Mouse (Mus musculus) midbrain, embryonic 15.5 days (tissue): ENCODE results near the gene Rrm1. TPM values are rescaled to one million over a fixed set of nuclear protein-coding genes. Genes with fewer than 3 reads are reported as not detected.

Experiments used
- ATAC-seq: fragments of 200-750 bp; cut with Nextera tagmentation; replicated peaks from 2 replicates; pipeline ENCODE4 v1.8.0; 2017; ENCODE audit warnings: moderate TSS enrichment
- H3K27ac ChIP-seq: fragments of 300-500 bp; sonication (generic); 2 replicates; pipeline ENCODE4 v1.5.1; 2015; ENCODE audit warnings: mild to moderate bottlenecking, inconsistent platforms
- H3K27me3 ChIP-seq: fragments of 300-500 bp; sonication (generic); replicated peaks from 2 replicates; pipeline ENCODE4 v1.6.1; 2015; ENCODE audit warnings: inconsistent platforms
- H3K36me3 ChIP-seq: fragments of 300-500 bp; sonication (generic); replicated peaks from 2 replicates; pipeline ENCODE4 v1.6.1; 2015; ENCODE audit warnings: inconsistent platforms
- H3K4me1 ChIP-seq: fragments of 300-500 bp; sonication (generic); 2 replicates; pipeline ENCODE4 v1.6.1; 2015; ENCODE audit warnings: inconsistent platforms
- H3K4me2 ChIP-seq: fragments of 300-500 bp; sonication (generic); 2 replicates; pipeline ENCODE4 v1.6.1; 2015; ENCODE audit warnings: inconsistent platforms, mild to moderate bottlenecking, moderate library complexity
- H3K4me3 ChIP-seq: fragments of 300-500 bp; sonication (generic); 2 replicates; pipeline ENCODE4 v1.5.1; 2015; ENCODE audit warnings: mild to moderate bottlenecking, inconsistent platforms
- H3K9ac ChIP-seq: fragments of 300-500 bp; sonication (generic); 2 replicates; pipeline ENCODE4 v1.6.1; 2015; ENCODE audit warnings: mild to moderate bottlenecking, inconsistent platforms
- H3K9me3 ChIP-seq: fragments of 300-500 bp; sonication (generic); 2 replicates; pipeline ENCODE4 v1.6.1; 2016; ENCODE audit warnings: inconsistent platforms
- WGBS: fragments of 180-500 bp; shearing (Covaris S2); methylation state at CpG from one replicate; pipeline ENCODE4 v1.1.7; 2015; ENCODE audit warnings: mixed read lengths; 5-methylcytosine and 5-hydroxymethylcytosine counted together
- polyA plus RNA-seq: library from polyadenylated mRNA; unstranded; fragments of >200 nt; fragmentation: Nextera tagmentation; extraction: Ambion mirVana; gene quantifications from 2 replicates; pipeline ENCODE4 v1.2.1, GENCODE M21; 2015

Gene Rrm1
- polyA plus RNA-seq, 1 experiment from 2014 or later, result 44.7 TPM

DNA sequence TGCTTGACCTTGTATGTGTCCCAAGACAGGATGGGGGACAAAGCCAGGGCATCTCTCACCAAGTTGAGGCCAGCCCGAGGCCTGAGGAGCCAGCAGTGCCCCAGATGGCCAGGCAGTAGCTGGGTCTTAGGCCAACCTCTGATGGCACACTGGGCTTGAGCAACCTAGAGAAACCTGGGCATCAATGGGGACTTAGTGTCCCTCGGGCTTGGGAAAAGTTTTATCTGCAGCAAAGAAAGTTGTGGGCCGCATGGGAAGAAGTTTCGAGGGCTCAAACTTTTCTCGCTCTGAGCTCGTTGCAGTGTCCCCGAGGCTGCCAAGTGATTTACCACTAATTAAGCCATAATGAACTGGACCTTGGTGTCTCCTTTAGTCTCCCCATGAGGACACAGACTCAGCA, 68.2 kb downstream of the Rrm1 start:
- ATAC-seq, result no peak
- H3K4me2 ChIP-seq, result no peak overlapping the region
- no peak overlapping the region for H3K27ac ChIP-seq
- no peak overlapping the region for H3K9ac ChIP-seq
- peaks cover 6% of the 10 kb centered on the region; the same call in 1 of the 2 replicates for H3K4me1 ChIP-seq
- H3K9me3 ChIP-seq, result no peaks in the 10 kb centered on the region
- whole genome bisulfite sequencing, result 80% methylated on average over 7 of the region's 7 CpGs
- peaks cover 17% of the 10 kb centered on the region; the same call in 1 of the 2 replicates for H3K27me3 ChIP-seq
- H3K36me3 ChIP-seq, result no peaks in the 10 kb centered on the region
- H3K4me3 ChIP-seq, result no peak overlapping the region

GRCm38 (mm10) chr7:102511927-102512326, 70.4 kb downstream of the Rrm1 start:
- Histone ChIP-seq H3K27me3 (peaks cover 17% of the 10 kb centered on the region; the same call in 1 of the 2 replicates), H3K4me3 (no peak overlapping the region), H3K9ac (no peak overlapping the region), H3K27ac (no peak overlapping the region), H3K4me1 (peaks cover 8% of the 10 kb centered on the region), H3K9me3 (no peaks in the 10 kb centered on the region), H3K4me2 (no peak overlapping the region), H3K36me3 (no peaks in the 10 kb centered on the region)
- WGBS, result 91% methylated on average over 10 of the region's 10 CpGs
- ATAC-seq, result no peak

DNA sequence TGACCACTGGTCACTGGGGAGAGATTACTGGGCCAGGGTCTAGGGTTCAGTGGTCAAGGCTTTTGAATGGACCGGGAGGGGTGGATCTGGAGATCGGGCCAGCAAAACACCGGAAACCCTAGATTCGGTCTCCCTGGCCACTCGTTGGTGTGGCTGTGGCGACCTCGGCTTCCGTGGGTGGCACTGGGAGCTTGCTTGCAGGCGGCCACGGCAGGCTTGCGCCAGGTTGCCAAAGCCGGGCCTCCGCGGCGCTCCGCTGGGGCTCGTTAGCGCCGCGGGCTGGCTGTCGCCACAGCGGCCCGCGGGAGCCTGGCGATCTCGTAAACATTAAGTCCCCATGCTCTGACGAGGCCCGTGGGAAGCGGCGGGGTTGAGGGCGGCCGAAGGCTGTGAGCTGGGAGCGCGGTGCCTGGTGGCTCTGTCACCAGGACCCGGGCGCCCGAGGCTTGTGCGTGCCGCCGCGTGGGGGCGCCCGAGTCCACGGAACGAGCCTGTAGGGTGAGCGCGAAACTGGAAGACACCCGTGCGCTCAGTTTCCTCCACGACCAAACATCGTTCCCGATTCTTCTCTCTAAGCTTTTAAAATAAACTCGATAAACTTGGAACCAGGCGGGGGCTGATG, 71.4 kb downstream of the Rrm1 start:
- Histone ChIP-seq H3K27me3 (peaks cover 17% of the 10 kb centered on the region; the same call in 1 of the 2 replicates), H3K9me3 (no peaks in the 10 kb centered on the region), H3K4me2 (peak overlapping the region; percentile 96), H3K4me1 (peaks cover 8% of the 10 kb centered on the region), H3K36me3 (no peaks in the 10 kb centered on the region), H3K9ac (peak overlapping the region; percentile 85), H3K4me3 (peak overlapping the region; percentile 64), H3K27ac (0 out of 2 replicates have a peak overlapping the region, but pooled peaks have one; percentile 60)
- ATAC-seq, result peak; percentile 97
- 1% methylated on average over 54 of the region's 54 CpGs for WGBS

DNA sequence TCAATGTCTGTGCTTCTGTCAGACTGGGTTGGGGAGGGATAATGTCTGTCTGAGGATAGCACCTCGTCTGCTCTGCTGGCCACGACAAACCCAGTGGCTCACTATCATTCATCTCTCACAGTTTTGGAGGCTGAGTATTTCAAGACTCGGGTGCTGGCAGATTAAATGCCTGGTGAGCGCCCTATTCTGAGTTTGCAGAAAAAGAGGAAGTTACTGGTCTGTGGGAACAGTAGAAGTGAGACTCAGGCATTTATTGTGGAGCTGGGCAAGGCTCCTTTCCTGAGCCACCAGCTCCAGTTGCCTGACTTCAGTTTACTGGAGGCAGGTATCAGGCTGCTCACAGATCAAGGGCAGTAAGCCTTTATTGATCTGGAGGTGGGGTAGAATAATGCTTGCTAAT, 72.6 kb downstream of the Rrm1 start:
- H3K9me3 ChIP-seq, result no peaks in the 10 kb centered on the region
- H3K9ac ChIP-seq, result no peak overlapping the region
- ATAC-seq, result no peak
- no peaks in the 10 kb centered on the region for H3K36me3 ChIP-seq
- H3K4me2 ChIP-seq, result no peak overlapping the region
- peaks cover 17% of the 10 kb centered on the region; the same call in 1 of the 2 replicates for H3K27me3 ChIP-seq
- H3K4me3 ChIP-seq, result no peak overlapping the region
- WGBS, result 84% methylated on average over 4 of the region's 4 CpGs
- no peak overlapping the region for H3K27ac ChIP-seq
- H3K4me1 ChIP-seq, result peaks cover 8% of the 10 kb centered on the region

- no peak overlapping the region for H3K4me3 ChIP-seq
- no peak for ATAC-seq
- WGBS, result 69% methylated on average over 10 of the region's 10 CpGs
- H3K4me2 ChIP-seq, result no peak overlapping the region
- H3K9me3 ChIP-seq, result no peaks in the 10 kb centered on the region
- H3K36me3 ChIP-seq, result no peaks in the 10 kb centered on the region
- peaks cover 8% of the 10 kb centered on the region for H3K4me1 ChIP-seq
- no peak overlapping the region for H3K9ac ChIP-seq
- peaks cover 17% of the 10 kb centered on the region; the same call in 1 of the 2 replicates for H3K27me3 ChIP-seq
- no peak overlapping the region for H3K27ac ChIP-seq
Observed at GRCm38 (mm10) chr7:102516261-102517050, 75.0 kb downstream of the Rrm1 start.

GRCm38 (mm10) chr7:102517051-102517335, 75.5 kb downstream of the Rrm1 start:
- H3K4me1 ChIP-seq, result peaks cover 8% of the 10 kb centered on the region
- WGBS, result 66% methylated on average over 2 of the region's 2 CpGs
- no peak for ATAC-seq

More at GRCm38 (mm10) chr7:102517051-102517335, 75.5 kb downstream of the Rrm1 start:
- H3K27ac ChIP-seq, result no peak overlapping the region
- H3K36me3 ChIP-seq, result no peaks in the 10 kb centered on the region
- no peaks in the 10 kb centered on the region for H3K9me3 ChIP-seq
- no peak overlapping the region for H3K4me3 ChIP-seq
- no peak overlapping the region for H3K4me2 ChIP-seq
- peaks cover 16% of the 10 kb centered on the region; the same call in 1 of the 2 replicates for H3K27me3 ChIP-seq
- no peak overlapping the region for H3K9ac ChIP-seq

Other genes starting within 250 kb of the Rrm1 start
- gene Nup98, start 231.5 kb upstream of the Rrm1 start, polyA plus RNA-seq, result 19.6 and 21.5 TPM in 2 replicates
- 59.2 and 59.5 TPM in 2 replicates for gene Pgap2, start 231.5 kb upstream of the Rrm1 start, polyA plus RNA-seq
- gene Rhog, start 185.6 kb upstream of the Rrm1 start, polyA plus RNA-seq, result 15.1 and 16.1 TPM in 2 replicates
- gene Stim1, start 173.9 kb upstream of the Rrm1 start, polyA plus RNA-seq, result 12.6 and 13.1 TPM in 2 replicates
- 0.60 and 0.93 TPM in 2 replicates for gene Olfr543, start 40.0 kb downstream of the Rrm1 start, polyA plus RNA-seq
- 0.09 and 0.11 TPM in 2 replicates for gene Olfr544, start 46.6 kb downstream of the Rrm1 start, polyA plus RNA-seq
- 0.30 and 0.38 TPM in 2 replicates for gene Olfr545, start 57.9 kb downstream of the Rrm1 start, polyA plus RNA-seq
- gene Olfr547, start 93.1 kb downstream of the Rrm1 start, polyA plus RNA-seq, result not detected in 2 replicates
- gene Olfr548-ps1, start 99.2 kb downstream of the Rrm1 start, polyA plus RNA-seq, result not detected in 2 replicates
- gene Olfr549, start 108.2 kb downstream of the Rrm1 start, polyA plus RNA-seq, result not detected in 2 replicates
- 0.28 TPM in 1 of 2 replicates, not detected in the other for gene Trim21, start 123.8 kb downstream of the Rrm1 start, polyA plus RNA-seq
- not detected in 2 replicates for gene Olfr550, start 129.7 kb downstream of the Rrm1 start, polyA plus RNA-seq
- not detected in 2 replicates for gene Olfr551, start 150.2 kb downstream of the Rrm1 start, polyA plus RNA-seq
- not detected in 2 replicates for gene Olfr552, start 156.1 kb downstream of the Rrm1 start, polyA plus RNA-seq
- gene Olfr553, start 176.5 kb downstream of the Rrm1 start, polyA plus RNA-seq, result not detected in 2 replicates
- not detected in 2 replicates for gene Olfr554, start 196.7 kb downstream of the Rrm1 start, polyA plus RNA-seq
- not detected in 2 replicates for gene Olfr555, start 217.1 kb downstream of the Rrm1 start, polyA plus RNA-seq
- gene Olfr556, start 223.2 kb downstream of the Rrm1 start, polyA plus RNA-seq, result not detected in 2 replicates
- 6.2 and 8.5 TPM in 2 replicates for gene Trim68, start 245.6 kb downstream of the Rrm1 start, polyA plus RNA-seq